ENCODE assay signal across 13 mouse cellular contexts in genomic region chr4:144908825-144909224, GRCm38 (mm10). TPM values are rescaled to one million over a fixed set of nuclear protein-coding genes. Genes with fewer than 3 reads are reported as not detected.
DNase-seq lines count a peak whose midpoint lies in the region.
"Had no signal": no experiment of that assay in that cellular context is flagged by ENCODE, and none has a peak within 500 bp of the region (broad histone marks: within the 10 kb centered on the region; RNA-seq: fewer than 3 reads in every experiment).

No protein-coding gene starts in this region.

- H3K4me1 ChIP-seq in limb, embryonic 10.5 days = peaks cover 18% of the 10 kb centered on the region
- H3K4me1 ChIP-seq: hindbrain, embryonic 12.5 days had no signal

- DNase-seq in kidney, adult 11 months = peak; percentile 56
- DNase-seq in kidney, postnatal 14 days = no peak
- peak; percentile 14 for DNase-seq in 3T3-L1 (ENCODE audit: low read depth, low spot score)
- peak; percentile 43 for DNase-seq in Muller cell, postnatal 12 days (ENCODE audit: inconsistent ontology term)
- peak; percentile 58 to 63 for DNase-seq in lung, postnatal 4 days
- no peak for DNase-seq in limb, embryonic 10.5 days (ENCODE audit: low spot score)
- DNase-seq in frontal cortex, postnatal 25 days (ENCODE audit: low spot score in 2 of 2) = no peak
- no peak for DNase-seq in right cerebral cortex, postnatal 4 days
- DNase-seq: cerebellum, adult 8-10 months had no signal

- H3K9me3 ChIP-seq in limb, embryonic 10.5 days (replicated peaks) = no peaks in the 10 kb centered on the region
- H3K9me3 ChIP-seq: forebrain, embryonic 10.5 days; hindbrain, embryonic 12.5 days; limb, embryonic 13.5 days had no signal

- no peak overlapping the region for H3K27ac ChIP-seq in limb, embryonic 10.5 days
- H3K27ac ChIP-seq: forebrain, embryonic 10.5 days; hindbrain, embryonic 12.5 days; limb, embryonic 13.5 days had no signal

- peaks cover 19% of the 10 kb centered on the region; the same call in 1 of the 2 replicates for H3K36me3 ChIP-seq in limb, embryonic 10.5 days
- H3K36me3 ChIP-seq: forebrain, embryonic 10.5 days; hindbrain, embryonic 12.5 days had no signal

- no peak overlapping the region for H3K4me3 ChIP-seq in limb, embryonic 10.5 days
- H3K4me3 ChIP-seq: forebrain, embryonic 10.5 days; hindbrain, embryonic 12.5 days; limb, embryonic 13.5 days; myocyte had no signal

- no peaks in the 10 kb centered on the region for H3K27me3 ChIP-seq in limb, embryonic 10.5 days (ENCODE audit: low read depth, poor library complexity, severe bottlenecking)
- H3K27me3 ChIP-seq: hindbrain, embryonic 12.5 days; limb, embryonic 13.5 days had no signal

RNA-seq across cellular contexts. Expression of gene Dhrs3, which starts 16.2 kb away (rescaled TPM):
- 29.5 and 49.8 TPM in 2 replicates for polyA plus RNA-seq in limb, embryonic 10.5 days (2016; fragmentation: Nextera tagmentation; extraction: Ambion mirVana)

Comparison
In these comparisons a context has a peak if more than half of its experiments do, and no peak if none do; other contexts are left out.
1. DNase-seq: peak in kidney, adult 11 months (single experiment), 3T3-L1 (single experiment), Muller cell, postnatal 12 days (single experiment) and lung, postnatal 4 days (2 of 2); none in kidney, postnatal 14 days (single experiment), limb, embryonic 10.5 days (single experiment), frontal cortex, postnatal 25 days (0 of 2) and right cerebral cortex, postnatal 4 days (single experiment).